Mouse (Mus musculus): ENCODE measurements around the gene Ptpn21. TPM values are rescaled to one million over a fixed set of nuclear protein-coding genes. Genes with fewer than 3 reads are reported as not detected.

The Ptpn21 gene
- polyA plus RNA-seq, 1 experiment: 14.0 TPM

GRCm38 (mm10) chr12:98644852-98645251 is 92.4 kb downstream of the Ptpn21 start:
- DNase-seq: no peak
- no peak overlapping the region for H3K27ac ChIP-seq (ENCODE audit: insufficient read depth, low read length)
- no peaks in the 10 kb centered on the region for H3K27me3 ChIP-seq (ENCODE audit: control insufficient read depth, insufficient read depth, low read length)
- H3K4me1 ChIP-seq (ENCODE audit: control insufficient read depth, insufficient read depth, low read length): no peaks in the 10 kb centered on the region
- TF ChIP-seq CTCF (IDR thresholded peaks at IDR 0.05; ENCODE audit: borderline replicate concordance, insufficient read depth, low read depth, low read length): no peak
- no peak for TF ChIP-seq POLR2A (IDR thresholded peaks at IDR 0.05; ENCODE audit: borderline replicate concordance, insufficient read depth, low read length)
- no peak overlapping the region for H3K4me3 ChIP-seq (replicated peaks; ENCODE audit: insufficient read depth, low read depth, low read length)

- Histone ChIP-seq H3K27me3 (ENCODE audit: control insufficient read depth, insufficient read depth, low read length) (no peaks in the 10 kb centered on the region), H3K4me3 (replicated peaks; ENCODE audit: insufficient read depth, low read depth, low read length) (peak overlapping the region; percentile 99), H3K4me1 (ENCODE audit: control insufficient read depth, insufficient read depth, low read length) (0 out of 2 replicates have a peak, but pooled peaks cover 3% of the 10 kb centered on the region), H3K27ac (ENCODE audit: insufficient read depth, low read length) (peak overlapping the region; percentile 30)
- TF ChIP-seq CTCF (IDR thresholded peaks at IDR 0.05; ENCODE audit: borderline replicate concordance, insufficient read depth, low read depth, low read length) (no peak), POLR2A (IDR thresholded peaks at IDR 0.05; ENCODE audit: borderline replicate concordance, insufficient read depth, low read length) (no peak)
- DNase-seq: peak in 1 of 2 experiments; percentile 28
- 2% methylated on average over 16 of the region's 16 CpGs for WGBS
These were observed 108.8 kb downstream of the Ptpn21 start for GRCm38 (mm10) chr12:98628260-98628970.

GRCm38 (mm10) chr12:98627392-98628259 is 109.6 kb downstream of the Ptpn21 start, which contains the start of gene Spata7:
Gene Spata7, plus strand, starts transcription at chr12:98628157.
- Histone ChIP-seq H3K4me3 (replicated peaks; ENCODE audit: insufficient read depth, low read depth, low read length) (peak within 1 kb of the TSS; percentile 99), H3K27ac (ENCODE audit: insufficient read depth, low read length) (peak within 1 kb of the TSS; percentile 30), H3K4me1 (ENCODE audit: control insufficient read depth, insufficient read depth, low read length) (0 out of 2 replicates have a peak, but pooled peaks cover 3% of the 10 kb centered on the region), H3K27me3 (ENCODE audit: control insufficient read depth, insufficient read depth, low read length) (no peaks in the 10 kb centered on the region)
- 7% methylated on average over 32 of the region's 32 CpGs for WGBS
- TF ChIP-seq POLR2A (IDR thresholded peaks at IDR 0.05; ENCODE audit: borderline replicate concordance, insufficient read depth, low read length): peak; percentile 47; the same call in 1 of the 2 replicates
- TF ChIP-seq CTCF (IDR thresholded peaks at IDR 0.05; ENCODE audit: borderline replicate concordance, insufficient read depth, low read depth, low read length): no peak
- peak; percentile 87 to 89 for DNase-seq

Other genes with a start within 250 kb of the Ptpn21 start
- gene Kcnk10, start 159.1 kb downstream of the Ptpn21 start, polyA plus RNA-seq (2012; rRNA removed): 24.0 and 25.2 TPM in 2 replicates
- 24.2 and 26.9 TPM in 2 replicates for gene Spata7, start 109.2 kb downstream of the Ptpn21 start, polyA plus RNA-seq (2012; rRNA removed)
- 104 and 105 TPM in 2 replicates for gene Zc3h14, start 9.6 kb upstream of the Ptpn21 start, polyA plus RNA-seq (2012; rRNA removed)
- gene Eml5, start 164.1 kb upstream of the Ptpn21 start, polyA plus RNA-seq (2012; rRNA removed): 117 and 136 TPM in 2 replicates
- gene Ttc8, start 183.2 kb upstream of the Ptpn21 start, polyA plus RNA-seq (2012; rRNA removed): 52.2 and 55.9 TPM in 2 replicates